Mouse (Mus musculus) urinary bladder, postnatal 10 days (tissue): ENCODE measurements around the gene Lyrm9.
A peak's percentile ranks its signal among the peaks of the same experiment; 100 is the strongest.

Source experiments
- DNase-seq: peaks from one replicate; pipeline ENCODE4 v3.0.0; 2022; ENCODE audit warnings: low spot score

Lyrm9 gene

DNA sequence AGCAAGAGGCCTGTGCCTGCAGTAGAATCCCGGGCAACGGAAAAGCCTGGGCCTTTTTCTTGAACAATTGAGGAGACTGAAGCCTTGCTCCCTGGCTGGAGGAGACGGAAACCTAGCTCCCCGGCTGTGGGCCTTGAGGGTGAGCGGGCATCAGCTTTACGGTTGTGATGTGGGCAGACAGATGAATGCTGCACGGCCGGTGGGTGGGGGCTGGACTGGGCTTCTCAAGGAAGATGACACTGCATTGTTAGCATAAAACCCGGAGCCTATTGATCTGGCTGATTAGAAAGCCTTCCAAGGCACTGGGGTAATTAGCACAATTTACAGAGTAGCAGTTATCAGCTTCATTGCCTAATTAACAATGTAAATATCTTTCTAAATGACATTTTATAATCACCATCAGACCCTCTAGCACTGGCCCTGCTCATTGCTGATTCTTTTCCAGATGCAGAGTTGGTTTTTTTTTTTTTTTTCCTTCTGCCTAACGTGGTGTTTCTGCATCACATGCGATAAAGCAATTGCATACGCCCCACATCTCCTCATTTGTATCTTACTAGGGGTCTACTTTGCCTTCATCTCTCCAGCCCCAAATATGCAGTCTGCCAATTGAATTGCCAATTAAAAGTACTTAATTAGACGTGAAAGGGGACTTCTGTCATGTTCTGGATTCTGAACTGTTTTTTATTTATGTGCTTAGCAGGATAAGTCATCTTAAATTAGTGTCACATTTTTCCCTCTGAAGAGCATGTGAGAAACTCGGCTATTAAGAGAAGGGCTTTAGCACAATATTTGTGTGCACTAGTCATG, 10.2 kb upstream of the Lyrm9 start:
- DNase-seq = no peak

DNA sequence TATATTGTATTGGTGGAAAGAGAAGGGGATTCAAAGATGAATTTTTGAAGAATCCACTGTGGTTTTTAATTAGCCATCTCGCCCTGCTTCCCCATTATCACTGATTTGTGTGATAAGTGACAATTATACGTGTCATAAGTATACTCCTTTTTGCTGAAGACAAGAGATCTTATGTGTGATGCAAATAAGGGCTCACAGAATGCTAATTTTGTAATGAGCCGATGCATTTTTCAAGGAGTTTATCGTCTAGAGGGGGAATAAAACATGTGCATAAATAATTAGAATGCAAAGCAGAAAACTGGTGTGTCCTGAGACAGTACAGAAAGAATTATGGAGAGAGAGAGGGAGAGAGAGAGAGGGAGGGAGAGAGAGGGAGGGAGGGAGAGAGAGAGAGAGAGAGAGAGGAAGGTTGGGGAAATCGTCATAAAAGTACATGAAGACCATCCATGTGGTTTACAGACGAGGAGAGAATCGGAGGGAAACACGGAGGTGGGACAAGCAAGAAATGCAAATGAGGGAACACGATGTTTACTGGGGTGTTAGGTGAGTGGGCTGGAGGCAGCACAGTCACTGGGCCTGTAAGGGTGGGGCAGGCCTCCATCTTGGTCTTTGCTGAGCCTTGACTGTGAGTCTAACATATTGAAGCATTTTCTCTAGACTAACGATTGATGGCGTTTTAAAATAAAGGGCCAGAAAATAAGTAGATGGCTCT, 8.9 kb upstream of the Lyrm9 start:
- no peak for DNase-seq

DNA sequence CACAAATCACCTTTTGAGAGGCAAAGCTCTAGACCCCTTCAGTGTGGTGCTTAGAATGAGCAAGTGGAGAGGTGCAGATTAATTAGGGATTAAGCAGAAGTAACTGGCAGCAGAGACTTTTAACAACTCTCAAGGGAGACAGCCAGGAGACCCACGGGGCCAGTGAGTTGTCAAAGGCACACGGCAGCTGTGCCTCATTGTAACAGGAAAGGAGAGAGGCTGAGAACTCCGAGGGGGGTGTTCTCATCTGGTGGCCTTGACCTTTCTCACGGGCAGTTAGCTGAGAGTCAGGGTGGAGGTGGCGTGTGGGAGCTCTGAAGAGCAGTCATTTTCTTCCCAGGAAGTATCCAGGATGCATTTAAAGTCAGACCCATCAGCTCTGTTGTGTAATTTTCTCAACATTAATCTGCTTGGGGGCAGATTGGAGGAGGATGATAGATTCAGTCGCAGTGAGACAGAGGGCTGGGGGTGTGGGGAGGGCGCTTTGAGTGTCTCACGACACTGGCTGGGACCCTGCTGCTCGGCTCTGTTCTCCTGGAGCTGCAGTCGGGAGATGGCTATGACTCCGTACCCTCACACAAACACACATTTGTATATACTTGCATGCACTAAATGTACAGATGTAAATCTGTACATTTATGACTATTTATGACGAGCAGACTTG, 5.9 kb upstream of the Lyrm9 start:
- DNase-seq = no peak

DNA sequence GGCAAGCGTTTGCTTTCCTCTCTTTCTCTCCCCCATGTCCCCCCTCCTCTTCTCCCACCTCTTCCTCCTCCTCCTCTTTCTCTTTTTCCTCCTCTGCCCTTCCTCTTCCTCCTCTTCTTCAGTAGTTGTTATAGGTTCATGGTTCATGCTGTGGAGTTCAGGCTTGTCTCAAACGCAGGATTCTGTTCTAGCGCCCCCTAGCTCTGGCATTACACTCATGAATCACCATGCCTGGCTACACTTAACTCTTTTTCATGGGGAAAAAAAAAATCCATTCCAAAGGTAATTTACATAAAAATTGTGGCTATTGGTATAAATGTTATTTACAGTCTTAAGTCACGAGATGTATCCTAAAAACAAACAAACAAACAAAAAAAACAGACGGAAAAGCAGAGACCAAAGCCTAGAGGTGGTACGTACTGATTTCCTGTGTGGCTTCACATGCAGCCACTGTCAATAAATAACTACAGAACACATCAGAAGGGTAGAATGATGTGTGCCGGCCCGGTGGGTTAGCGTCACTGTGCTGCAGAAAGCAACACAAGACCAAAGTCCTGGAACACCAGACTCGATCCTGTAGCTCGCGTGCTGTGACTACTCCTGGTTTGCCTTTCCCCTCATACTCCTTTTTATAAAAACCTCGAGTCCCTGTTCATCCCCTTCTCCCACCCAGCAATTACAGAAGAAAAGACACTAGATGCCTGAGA, 3.4 kb upstream of the Lyrm9 start:
- no peak for DNase-seq

DNA sequence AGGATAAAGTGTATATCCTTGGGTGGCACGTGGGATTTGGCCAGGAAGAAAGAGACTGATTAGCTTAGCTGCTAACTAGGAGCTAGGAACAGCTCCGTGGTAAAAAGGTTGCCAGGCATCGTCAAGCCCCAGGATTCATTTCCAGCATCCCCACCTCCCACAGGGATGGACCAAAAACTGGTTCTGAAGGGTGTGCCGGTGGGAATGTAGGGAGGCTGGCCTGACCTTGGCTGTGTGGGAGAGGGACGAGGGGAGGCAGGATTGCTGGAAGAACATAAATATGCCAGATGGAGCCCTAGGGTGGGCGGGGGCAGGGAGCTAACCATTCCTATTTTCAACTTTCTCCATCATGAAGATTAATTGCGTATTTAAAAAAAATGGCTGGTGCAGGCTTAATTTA, 1.2 kb downstream of the Lyrm9 start:
- DNase-seq = no peak

DNA sequence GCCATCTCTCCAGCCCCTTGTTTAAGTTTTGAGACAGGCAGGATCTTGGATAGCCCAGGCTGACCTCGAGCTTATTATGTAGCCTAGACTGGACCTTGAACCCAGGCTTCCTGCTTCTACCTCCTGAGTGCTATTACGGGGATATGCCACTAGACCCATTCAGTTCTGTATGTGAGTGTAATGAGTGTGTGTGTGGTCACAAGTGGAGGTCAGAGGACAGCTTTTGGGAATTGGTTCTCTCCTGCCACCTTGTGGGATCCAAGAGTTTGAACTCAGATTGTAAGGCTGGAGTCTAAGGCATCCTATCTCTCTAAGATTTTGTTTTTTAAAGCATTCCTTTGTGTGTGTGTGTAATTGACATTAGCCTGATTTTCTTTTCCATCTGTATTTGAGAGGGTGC, 2.0 kb downstream of the Lyrm9 start:
- no peak for DNase-seq

DNA sequence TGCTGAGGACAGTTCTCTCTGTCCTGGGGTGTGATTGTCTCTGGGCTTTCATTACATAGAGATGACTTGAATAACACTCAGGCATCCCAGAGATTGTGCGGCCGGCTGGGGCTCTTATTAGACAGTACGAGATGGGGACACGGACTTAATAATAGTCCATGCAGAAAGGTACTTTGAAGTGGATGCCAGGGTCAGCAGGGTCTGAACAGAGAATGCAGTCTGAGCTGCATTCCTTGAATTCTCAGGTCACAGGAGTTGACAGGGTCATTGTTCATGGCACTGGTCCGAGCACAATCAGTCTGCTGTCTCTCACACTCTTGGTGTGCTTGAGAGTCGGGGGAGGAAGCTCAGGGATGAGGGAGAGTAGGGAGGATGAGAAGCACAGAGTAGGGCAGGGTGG, 3.0 kb downstream of the Lyrm9 start:
- no peak for DNase-seq

DNA sequence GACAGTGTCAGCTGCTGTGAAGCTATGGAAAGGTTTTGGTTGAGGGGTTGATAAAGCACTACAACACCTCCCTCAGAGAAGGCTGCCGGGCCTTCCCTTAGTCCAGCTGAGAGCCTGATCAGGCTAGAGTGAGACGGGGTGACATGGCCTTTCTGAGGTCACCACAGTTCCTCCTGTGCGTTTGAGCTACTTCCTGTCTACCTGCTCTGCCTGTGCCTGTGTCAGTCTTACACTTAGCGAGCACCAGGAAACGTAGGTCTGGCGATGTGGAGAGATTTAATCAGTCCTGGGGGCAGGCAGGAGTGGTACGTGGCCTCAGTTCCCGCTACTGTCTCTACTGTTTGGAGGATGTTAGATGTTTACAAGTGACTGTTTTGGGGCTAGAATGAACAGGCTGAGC, 3.8 kb downstream of the Lyrm9 start:
- no peak for DNase-seq

DNA sequence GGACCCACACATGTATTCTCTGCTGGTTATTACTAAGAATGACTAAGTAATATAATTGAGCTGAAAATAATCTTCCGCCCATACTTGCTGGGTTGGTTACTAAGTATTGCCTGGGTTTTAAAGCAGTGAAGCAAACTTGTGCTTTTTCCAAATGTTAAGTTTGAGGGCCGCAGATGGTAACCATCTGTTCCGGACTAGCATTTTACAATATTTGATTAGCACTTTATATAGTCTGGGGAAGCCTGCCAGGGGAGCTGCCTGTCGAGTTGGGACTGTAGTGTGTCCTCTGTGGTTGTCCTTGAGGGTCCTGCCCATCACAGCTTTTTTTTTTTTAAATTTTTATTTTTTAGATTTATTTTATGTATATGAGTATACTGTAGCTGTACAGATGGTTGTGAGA, 5.3 kb downstream of the Lyrm9 start:
- DNase-seq = no peak

DNA sequence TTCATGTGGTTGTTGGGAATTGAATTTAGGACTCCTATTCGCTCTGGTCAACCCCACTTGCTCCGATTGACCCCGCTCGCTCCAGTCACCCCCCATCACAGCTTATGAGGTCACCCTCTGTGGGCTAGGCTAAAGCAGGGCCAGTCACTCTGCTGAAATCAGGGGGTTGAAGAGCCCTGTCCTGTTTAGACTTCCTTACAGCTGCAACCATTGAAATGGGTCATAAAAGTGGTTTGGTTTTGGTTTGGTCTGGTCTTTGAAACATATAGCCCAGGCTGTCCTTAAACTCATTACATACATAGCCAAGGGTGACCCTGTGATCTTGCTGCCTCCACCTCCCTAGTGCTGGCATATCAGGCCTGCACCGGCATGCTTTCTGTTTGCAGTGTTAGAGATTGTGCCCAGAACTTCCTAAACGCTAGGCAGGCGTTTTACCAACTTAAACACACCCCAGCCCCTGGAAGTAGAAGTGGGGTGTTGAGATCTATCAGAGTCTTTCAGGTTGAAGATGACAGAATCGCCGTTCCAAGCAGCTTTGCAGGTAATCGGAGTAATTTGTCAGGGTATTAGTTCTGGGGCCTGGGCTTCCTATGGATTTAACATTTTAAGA, 5.8 kb downstream of the Lyrm9 start:
- no peak for DNase-seq

DNA sequence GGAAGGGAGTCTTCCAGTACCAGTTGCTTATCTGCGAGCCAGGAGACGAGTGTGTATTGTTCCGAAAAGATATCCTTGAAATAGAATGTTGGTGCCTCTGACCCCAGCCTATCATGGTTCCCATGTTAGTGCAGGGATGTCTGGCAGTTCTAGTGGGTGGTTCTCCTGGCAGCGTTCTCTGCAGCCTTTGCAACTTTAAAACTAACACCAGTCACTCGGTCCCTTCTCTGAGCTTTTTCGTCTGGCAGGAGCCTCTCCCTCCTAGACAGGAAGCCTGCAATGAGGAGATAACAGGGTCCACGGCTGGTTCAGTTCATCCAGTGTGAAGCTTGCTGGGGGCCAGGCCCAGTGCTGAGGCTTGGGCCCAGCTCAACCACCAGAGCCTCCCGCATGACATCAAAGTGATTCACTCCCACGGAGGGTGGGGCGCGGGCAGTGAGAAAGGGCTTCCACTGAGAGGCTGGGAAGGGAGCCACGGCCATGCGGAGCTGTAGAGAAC, 6.5 kb downstream of the Lyrm9 start:
- DNase-seq = no peak

DNA sequence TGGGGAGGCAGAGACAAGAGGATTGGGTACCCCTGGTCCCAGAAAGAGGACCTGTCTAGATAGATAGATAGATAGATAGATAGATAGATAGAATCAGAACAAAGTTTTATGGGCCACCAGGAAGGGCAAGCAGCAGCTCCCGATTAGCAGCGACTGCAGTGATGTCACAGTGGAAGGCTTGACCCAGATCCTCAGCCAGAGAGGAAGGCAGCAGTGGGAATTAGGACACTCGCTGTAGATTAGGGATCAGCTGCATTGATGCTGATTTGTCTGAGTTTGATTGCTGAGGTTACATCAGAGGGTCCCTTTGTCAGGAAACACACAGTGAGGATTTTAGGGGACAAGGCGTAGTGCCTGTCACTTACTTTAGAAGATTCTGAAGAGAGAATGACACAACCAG, 10.1 kb downstream of the Lyrm9 start:
- no peak for DNase-seq

DNA sequence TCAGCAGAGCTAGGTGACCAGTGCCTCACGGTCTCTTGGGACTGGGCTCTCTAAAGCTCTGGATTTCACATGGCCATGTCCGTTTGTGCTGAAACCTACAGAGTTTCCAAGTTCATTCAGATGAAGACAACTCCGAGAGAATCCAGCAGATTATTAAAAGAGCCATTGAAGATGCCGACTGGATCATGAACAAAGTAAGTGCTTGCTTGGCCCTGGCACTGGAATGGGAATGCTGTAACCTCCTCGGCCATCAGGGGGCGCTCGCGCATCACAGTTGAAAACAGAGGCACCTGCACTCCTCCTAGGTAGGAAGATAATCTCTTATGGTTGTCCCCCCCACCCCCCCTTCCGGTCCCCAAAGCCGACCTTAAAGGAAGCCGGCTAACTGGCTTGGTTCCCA, 11.6 kb downstream of the Lyrm9 start:
- DNase-seq = peak; percentile 27

DNA sequence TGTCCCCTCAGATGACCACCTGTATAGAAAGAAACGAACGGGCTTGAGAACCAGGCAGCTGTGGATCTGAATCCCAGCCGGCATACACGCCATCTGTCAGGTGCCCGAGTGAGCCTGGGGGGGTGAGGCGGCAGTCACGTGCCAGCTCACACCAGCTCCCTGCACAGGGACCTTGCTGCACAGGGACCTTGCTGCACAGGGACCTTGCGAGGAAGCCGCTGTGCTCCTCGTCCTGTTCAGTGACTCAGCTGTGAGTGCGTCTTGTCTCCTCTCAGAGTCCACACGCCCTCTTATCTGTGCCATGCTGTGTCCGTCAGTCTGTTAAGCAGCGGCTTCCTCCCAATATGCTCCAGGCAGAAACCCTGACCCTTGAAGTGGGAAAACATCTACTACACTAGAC, 13.1 kb downstream of the Lyrm9 start:
- DNase-seq = no peak

DNA sequence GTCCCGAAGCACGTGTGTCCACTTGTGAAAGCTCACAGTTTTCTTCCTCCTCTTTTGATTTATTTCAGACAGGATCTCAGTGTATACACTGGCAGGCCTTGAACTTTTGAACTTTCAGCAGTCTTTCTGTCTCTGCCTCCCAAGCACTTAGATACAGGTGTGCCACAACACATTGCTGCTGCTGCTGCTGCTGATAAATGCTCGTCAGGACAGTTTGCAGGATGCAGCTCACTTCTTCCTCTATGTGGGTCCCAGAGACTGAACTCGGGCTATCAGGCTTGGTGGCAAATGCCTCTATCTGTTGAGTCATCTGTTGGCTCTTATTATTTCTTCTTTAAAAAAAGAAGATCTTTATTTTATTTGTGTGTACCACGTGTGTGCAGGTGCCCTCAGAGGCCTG, 13.8 kb downstream of the Lyrm9 start:
- DNase-seq = no peak

DNA sequence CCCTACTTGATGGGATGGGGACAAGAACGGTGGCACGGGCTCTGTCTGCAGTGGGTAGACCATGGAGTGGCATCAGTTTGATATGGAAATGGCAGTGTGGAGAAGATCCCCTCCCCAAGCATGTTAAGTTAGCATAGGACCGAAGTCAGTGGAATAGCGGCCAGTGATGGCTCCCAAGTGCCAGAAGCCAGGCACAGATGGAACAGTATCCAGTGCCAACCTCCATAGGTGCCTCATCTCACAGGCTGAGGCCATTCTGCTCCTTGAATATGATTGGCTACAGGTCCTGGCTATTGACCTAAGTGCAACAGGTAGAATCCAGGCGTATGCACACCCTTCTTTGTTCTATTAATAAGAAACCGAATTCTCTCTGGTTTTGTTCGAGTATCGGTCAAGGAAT, 15.6 kb downstream of the Lyrm9 start:
- DNase-seq = no peak

DNA sequence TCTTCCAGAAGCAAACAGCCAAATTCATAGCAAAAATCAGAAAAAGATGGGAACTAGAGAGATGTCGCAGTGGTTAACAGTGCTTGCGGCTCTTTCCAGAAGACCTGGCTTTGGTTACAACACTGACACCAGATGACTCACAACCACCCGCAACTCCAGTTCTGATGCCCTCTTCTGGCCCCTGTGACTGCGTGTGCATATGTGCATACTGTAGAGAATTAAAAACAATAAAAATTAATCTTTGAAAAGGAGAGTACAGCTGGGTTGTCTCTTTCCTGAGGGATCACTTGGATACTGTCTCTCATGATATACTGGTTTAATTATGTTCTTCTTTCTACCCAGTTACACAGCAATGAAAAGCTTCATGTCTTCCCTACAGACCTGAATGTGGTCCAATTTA, 20.2 kb downstream of the Lyrm9 start:
- DNase-seq = no peak

DNA sequence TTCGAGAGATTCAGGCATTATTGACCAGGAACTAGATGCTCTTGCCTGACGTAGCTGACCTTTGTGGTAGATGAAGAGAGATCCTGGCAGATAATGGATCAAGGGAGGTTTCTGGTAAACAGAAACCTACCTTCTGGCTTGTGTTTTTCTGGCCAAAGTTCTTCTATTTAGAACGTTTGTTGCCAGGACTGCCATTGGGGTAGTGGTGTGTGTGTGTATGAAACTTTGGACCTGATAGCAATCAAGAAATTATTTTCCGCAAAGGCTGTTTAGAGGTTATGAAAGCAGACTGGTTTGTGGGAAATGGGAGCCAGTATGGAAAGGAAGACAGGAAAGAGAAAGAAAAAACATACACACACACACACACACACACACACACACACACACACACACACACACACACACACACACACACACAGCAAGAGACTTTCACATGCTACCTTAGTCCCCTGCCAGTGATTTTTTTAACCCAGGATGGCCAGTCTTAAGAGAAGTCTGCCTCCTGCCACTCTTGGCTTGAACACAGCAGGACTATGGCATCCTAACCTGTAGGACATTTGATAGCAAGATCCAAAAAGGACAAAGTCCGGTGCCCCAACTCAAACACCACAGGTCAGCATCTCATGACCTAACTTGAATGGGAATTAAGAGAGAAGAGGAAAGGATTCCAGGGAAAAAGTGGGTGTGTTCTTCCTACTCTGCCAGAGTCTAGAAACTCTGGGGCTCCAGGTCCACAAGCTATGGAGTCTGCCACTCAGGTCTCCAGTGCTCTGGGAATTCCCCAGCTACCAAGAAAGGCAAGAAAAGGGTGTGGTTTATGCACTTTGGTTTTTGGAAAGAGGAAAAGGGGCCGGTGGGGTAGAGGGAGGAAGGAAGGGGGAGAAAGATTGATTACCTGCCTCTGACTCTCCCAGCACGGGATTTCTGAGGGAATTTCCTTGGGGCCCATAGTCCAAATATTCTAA, 21.8 kb downstream of the Lyrm9 start:
- no peak for DNase-seq

DNA sequence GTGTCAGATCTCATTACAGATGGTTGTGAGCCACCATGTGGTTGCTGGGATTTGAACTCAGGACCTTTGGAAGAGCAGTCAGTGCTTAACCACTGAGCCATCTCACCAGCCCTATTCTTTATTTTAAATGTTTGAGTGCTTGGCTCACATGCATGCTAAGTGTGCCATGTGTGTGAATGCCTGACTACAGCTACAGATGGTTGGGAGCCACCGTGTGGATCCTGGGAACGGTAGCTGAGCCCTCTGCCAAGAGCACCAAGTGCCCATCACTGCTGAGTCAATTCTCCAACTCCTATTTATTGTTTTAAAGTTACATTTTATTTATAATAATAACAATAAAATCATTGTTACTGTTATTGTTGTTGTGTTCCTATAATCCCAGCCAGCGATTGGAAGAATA, 23.5 kb downstream of the Lyrm9 start:
- DNase-seq = no peak

DNA sequence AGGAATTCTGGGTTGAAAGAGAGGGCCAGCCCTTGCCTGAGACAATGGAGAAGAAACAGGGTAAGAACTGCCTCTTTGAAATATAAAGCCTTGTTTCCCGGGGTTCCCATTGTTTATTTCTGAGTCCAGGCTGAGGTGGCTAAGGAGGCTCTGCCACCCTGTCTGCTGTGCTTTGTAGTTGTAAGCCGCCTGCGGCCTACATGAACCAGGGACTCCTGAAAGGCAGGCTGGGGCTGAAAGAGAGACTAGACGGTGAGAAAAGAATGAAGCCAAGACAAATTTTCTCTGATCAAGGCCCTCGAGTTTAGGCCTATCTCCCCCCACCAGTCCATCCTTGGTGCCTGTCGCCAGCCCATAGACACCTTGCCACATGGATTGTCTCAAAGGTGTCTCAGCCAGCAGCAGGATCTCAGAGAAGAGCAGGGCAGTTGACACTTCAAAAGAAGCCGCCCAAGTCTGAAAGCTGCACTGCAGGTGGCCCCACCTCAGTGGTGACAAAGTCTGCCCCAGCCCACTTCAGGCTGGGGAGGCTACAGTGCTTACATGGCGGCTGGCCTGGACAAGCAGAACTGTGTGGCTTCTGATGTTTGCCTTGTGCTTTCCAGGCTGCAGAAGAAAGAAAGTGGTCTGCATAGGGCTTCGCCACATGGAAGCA, 25.0 kb downstream of the Lyrm9 start:
- no peak for DNase-seq
